Mouse (Mus musculus) adrenal gland, postnatal 10 days (tissue): ENCODE results near the gene Sec24c. TPM values are rescaled to one million over a fixed set of nuclear protein-coding genes. Genes with fewer than 3 reads are reported as not detected.
A peak's percentile ranks its signal among the peaks of the same experiment; 100 is the strongest.
"Not testable (repeated sequence)": the region's sequence is repeated elsewhere in the genome, so short reads cannot be mapped to it uniquely, and the experiment has no call there.

Experiments
- DNase-seq: peaks from one replicate; pipeline ENCODE4 v3.0.0; 2021; ENCODE audit warnings: mixed read lengths
- long read RNA-seq, 2 experiments: library from polyadenylated mRNA; stranded (forward); transcript quantifications; one replicate each; pipeline ENCODE4 v2.0.0; 2021
- total RNA-seq, 2 experiments: library from RNA; stranded (reverse); gene quantifications; 2 replicates each; pipeline ENCODE4 v1.2.3; 2021

Sec24c gene
- total RNA-seq = 100 to 1,000 TPM; 120 to 130 TPM
- long read RNA-seq, experiment 1, full-length matches to known transcripts = 1 of 55 reads
- long read RNA-seq, experiment 1, partial matches to known transcripts = 49 of 55 reads
- long read RNA-seq, experiment 1, other reads (novel, unspliced or antisense) = 5 of 55 reads
- long read RNA-seq, experiment 2, full-length matches to known transcripts = 7 of 19 reads
- long read RNA-seq, experiment 2, partial matches to known transcripts = 6 of 19 reads
- long read RNA-seq, experiment 2, other reads (novel, unspliced or antisense) = 6 of 19 reads

DNA sequence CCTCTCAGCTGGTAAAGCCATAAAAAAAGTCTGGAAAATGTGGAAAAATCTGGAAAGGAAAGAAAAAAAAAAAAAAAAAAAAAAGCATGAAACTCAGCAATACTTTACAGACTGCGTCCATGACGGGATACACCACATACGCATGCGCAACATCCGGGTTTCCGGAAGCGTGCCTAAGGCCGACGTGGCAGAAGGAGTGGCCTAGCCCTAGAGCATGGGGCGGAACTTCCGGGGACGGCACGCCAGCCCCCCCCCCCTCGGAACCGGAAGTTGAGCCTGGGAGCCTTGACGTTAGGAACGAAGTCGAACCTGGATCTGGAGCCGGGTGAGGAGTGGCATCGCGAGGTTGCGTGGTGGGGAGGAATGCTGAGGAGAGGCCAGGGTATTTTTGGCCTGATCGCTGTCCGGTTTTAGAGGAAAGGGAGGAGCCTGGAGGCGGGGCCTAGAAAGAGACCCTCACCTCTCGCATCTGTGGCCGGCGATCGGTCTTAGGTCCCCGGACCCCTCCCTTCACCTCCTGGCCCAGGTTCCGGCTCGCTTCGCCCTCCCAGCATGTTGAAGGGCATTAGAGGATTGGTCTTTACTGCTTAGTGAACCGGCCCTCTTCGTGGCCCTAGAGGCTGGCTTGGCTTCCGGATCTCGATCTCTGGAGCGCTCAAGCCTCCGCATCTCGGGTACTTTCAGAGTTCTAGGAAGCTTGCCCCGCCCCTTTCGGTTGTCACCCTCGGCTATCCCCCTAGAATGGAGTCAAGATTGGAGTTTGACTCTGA, at the start of gene Sec24c:
TSS of gene Sec24c (plus strand) at position 245 of the 770 bp plus-strand sequence.
- DNase-seq = peak; percentile 99

DNA sequence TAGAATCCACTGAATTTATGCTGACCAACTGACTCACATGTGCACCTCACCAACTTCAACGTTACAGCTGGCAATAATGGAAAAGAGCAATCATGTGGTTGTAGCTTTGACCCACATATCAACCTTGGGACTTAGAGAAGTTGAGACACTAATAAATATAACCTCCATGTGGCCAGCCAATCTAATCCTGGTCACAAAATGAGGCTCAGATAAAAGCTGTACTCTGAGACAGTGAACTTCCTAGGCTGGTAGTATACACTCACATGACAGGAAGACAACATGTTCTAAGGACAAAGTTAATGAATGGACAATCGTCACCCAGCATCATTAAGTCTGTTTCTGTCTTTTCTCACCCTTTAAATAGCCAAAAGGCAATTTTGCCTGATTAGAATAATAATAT, 47.7 kb upstream of the Sec24c start:
- DNase-seq = no peak

DNA sequence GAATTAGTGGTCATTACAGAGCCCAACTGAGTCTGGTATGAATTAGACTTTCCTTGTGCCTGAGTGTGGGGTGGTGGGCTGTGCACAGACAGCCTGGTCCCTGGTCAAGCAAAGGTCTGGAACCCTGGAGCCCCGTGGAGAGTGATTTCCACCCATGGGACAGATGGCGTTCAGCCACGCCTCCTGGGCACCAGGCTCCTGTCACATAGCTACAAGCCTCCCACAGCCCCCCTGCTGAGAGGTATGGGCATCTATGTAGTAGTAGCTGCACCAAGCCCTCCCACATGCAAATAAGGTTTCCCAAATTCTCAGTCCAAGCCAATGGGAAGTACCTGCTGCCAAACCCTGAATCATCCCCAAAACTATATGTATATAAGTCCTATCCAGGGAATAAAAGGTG, 47.1 kb upstream of the Sec24c start:
- no peak for DNase-seq

DNA sequence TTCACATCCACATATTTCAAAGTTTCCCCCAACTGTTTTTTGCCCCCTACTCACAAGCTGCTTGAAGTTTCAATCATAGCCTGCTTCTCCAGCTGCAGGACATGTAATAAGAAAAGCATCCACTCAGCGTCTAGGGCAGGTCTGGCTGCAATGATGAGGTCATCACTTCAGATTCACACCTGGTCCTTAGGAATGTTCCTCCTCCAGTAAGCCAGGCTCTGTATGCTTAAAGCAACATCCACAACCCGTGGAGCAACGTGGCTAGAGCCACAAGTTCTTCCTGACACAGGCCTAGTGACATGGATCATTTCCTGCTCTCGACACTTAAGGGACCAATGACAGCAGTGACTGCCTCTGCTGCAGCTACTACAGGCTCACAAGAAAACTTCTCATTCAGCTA, 42.9 kb upstream of the Sec24c start:
- no peak for DNase-seq

DNA sequence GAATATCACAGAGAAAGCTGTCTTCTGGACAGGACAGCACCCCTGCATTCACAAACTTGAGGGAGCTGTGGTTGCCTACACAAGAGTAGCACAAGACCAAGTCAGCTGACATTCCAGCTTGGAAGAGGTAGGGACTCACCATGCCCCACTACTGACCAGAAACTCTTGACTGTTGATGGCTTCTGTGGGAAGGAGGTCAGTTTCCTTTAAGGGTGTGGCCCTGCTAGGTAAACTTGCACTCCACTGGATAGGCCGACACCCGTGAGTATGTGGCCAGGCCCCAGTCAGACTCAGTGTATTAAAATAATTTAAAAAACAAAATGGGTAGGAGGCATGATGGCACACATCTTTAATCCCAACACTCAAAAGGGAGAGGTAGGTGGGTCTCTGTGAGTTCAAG, 38.6 kb upstream of the Sec24c start:
- no peak for DNase-seq

DNA sequence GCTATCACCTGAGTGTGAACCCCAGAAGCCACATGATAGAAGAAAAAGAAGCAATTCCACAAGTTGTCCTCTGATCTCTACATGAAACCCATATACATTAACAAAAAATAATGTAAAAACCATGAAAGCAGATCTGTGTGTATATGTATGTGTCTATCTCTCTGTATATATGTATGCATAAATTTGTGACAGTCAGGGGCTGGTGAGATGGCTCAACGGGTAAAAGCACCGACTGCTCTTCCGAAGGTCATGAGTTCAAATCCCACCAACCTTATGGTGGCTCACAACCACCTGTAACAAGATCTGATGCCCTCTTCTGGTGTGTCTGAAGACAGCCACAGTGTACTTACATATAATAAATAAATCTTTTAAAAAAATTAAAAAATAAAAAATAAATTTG, 37.1 kb upstream of the Sec24c start:
- not testable (repeated sequence) for DNase-seq

DNA sequence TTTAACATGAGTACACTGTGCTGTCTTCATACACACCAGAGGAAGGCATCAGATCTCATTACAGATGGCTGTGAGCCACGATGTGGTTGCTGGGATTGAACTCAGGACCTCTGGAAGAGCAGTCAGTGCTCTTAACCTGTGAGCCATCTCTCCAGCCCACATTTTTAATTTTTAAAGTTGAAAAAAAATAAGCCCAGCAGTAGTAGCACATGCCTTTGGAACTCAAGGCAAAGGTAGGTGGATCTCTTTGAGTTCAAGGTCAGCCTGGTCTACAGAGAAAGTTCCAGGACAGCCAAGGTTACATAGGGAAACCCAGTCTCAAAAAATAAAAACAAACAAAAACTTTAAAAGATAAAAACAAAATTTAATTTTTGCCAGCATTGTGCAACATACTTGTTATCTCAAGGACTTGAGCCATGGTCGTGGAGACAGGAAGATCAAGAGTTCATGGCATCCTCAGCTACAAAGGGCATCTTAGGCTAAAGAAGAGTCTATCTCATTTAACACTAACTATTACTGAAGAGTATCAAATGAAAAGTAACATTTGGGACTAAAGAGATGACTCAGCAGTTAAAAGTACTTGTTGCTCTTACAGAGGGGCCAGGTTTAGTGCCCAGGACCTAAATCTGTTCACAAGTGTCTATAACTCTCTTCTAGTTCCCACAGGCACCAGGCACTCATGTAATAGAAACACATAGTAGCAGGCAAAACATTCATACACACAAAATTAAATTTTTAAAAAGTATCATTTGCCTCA, 36.1 kb upstream of the Sec24c start:
- no peak for DNase-seq

DNA sequence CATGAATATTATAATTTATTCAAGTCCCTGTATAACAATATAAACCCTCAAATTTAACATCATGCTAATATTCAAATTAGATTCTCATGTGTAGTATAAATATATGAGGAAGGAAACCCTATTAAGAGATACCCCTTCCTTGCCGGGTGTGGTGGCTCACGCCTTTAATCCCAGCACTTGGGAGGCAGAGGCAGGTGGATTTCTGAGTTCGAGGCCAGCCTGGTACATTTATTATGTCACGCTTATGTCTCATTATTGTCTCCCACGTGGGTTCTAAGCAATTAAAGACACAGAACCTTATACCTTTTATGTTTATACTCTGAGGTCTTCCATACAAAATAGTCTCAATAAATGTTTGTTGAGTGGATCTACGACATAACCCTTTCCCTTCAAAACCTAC, 35.4 kb upstream of the Sec24c start:
- DNase-seq = no peak

DNA sequence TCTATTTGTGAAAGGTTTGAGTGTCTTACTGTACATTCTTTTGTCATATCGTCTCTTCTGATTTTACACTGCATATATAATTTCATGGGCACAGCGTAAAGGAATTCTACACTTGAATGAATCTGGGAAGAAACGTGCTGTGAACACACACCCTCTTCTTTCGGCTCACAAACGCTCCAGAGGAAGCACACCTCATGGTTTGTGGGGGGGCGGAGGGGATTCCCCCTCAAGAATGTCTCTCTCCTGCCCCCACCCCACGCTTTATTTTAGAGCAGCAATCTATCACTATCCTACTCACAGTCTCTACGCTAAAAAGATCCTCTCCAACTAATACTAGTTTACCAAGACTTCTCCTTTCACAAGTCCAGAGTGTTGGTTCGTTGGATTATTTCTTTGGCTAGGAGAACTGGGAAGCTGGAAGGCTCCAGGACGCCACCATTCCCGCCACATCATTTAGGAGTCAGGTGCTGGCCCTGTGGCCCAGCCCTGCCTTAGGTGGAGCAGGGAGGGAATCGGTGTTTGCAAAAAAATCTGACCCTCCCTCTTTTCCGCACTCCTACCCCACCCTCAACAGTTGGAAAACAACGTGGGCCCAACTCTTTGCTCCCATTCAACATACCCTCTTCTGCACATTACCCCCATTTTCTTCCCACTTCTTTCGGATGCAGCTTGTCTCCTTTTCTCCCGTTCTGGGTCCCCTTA, 34.0 kb upstream of the Sec24c start:
- DNase-seq = peak; percentile 17

DNA sequence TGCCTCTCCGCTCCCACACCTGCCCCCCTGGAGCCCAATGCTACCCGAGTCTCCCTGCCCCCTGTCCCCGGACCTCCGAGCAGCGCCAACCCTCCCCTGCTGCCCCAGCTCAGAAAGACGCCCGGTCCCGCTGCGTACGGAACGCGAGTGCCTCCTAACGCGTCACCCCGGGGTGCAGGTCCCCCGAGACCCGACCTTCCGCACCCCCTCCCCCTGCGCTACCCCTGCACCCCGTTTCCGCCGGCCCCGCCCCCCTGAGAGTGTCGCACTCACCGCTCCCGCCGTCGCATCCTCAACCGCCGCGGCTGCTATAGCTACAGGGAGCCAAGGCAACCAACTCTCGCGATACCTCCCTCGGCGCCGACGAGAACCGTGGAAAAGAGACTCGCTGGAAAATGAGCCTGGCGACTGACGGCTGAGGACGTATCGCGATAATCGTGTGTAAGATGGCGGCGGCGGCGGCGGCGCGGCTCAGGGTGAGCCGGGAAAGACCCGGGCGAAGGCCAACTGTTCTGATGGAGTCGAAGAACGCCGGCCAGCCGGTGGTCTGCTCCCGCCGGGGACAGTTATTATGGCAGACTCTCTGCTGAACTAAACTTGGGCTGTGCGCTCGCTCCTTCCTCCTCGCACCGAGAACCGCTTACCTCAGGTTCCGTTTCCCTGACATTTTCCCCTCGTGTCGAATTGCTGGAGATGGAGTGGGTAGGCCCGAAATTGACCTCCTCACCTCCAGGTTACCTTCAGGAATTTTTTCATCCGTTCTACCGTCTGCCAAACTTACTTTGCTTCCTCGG, 33.3 kb upstream of the Sec24c start, which contains the start of gene Usp54:
TSS of gene Usp54 (minus strand) at position 420 of the 794 bp plus-strand sequence.
- DNase-seq = peak; percentile 98

DNA sequence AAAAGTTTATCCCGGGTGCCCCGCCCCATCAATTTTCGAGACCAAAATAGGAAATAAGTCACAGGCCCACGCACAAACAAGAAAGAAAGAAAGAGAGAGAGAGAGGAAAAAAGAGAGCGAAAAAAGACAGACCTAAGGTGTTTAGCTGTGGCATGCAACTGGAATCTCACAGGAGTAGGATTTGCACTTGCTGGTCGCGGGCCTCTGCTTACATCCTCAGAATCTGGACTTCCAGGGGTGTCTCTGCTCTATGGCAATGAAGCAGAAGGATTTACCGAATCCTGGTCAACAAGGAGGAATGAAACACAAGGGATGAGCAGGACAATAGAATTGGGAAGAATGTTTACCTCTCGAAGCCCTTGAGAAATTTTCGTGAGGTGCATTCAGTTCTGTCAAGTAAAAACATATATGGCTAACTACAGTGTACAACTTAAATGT, 32.7 kb upstream of the Sec24c start:
- DNase-seq = no peak

DNA sequence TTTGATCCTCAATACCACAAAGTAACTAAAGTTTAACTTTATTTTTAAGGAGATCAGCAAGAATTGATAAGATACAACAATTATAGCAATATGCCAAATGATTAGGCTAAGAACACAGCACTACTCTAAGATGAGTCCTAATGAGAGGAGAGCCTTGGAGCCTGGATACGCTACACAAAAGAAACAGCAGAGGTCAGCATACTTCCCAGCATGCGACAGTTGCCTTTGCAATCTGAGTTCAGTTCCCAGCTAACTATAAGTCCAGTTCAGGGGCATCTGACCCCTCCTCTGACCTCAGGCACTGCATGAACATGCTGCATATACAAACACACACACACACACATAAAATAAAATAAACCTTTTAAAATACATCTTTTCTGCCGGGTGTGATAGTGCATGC, 28.6 kb upstream of the Sec24c start:
- no peak for DNase-seq

DNA sequence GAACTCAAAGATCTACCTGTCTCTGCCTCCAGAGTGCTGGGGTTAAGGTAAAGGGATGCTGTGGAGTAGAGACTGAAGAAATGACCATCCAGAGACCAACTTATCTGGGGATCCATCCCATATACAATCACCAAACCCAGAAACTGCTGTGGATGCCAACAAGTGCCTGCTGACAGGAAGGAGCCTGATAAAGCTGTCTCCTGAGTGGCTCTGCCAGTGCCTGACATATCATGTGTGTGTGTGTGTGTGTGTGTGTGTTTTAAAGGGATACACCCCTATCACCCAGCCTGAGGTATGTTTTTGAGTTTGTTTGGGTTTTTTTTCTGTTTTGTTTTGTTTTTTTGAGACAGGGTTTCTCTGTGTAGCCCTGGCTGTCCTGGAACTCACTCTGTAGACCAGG, 27.7 kb upstream of the Sec24c start:
- DNase-seq = no peak

DNA sequence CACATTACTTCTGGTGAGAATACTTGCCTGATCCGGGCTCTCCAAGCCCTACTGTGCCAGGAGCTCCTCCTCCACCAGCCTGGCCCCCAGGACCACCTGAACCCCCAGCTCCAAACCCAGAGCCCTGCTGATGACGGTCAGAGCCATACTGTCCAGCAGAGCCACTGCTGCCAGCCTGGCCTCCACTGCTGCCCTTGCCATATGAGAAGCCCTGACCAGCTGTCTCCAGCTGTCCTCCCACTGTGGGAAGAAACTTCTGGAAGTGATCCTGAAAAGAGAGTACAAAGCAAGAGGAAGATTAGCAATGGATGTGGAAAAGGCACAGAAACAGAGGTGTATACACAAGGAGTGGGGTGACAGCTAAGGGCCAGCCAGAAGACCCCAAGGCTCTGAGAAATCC, 23.1 kb upstream of the Sec24c start:
- DNase-seq = no peak

DNA sequence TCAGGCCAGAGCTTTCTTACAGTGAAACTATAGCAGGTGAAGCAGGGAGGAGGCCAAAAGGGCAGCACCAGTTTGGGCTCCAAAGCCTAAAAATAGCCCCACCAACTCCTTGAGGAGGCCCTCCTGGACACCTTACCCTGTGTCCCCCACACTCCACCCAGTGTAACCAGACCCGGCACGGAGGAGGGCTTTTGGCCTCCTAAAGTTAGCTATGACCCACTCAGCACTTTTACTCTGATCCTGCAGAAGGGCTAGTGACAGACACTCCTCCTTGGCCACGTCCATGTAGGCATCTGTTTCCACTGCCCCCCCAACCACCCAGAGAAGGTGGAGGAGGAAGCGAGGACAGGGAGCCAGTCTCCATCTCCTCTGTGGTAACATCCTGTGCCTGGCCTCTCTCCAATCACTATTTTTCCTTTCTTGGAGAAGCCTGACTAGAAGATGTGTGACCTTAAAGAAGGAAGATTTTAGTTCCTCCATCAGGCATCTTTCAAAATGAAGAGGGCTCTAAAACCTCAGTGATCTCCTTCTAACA, 22.3 kb upstream of the Sec24c start:
- DNase-seq = no peak

DNA sequence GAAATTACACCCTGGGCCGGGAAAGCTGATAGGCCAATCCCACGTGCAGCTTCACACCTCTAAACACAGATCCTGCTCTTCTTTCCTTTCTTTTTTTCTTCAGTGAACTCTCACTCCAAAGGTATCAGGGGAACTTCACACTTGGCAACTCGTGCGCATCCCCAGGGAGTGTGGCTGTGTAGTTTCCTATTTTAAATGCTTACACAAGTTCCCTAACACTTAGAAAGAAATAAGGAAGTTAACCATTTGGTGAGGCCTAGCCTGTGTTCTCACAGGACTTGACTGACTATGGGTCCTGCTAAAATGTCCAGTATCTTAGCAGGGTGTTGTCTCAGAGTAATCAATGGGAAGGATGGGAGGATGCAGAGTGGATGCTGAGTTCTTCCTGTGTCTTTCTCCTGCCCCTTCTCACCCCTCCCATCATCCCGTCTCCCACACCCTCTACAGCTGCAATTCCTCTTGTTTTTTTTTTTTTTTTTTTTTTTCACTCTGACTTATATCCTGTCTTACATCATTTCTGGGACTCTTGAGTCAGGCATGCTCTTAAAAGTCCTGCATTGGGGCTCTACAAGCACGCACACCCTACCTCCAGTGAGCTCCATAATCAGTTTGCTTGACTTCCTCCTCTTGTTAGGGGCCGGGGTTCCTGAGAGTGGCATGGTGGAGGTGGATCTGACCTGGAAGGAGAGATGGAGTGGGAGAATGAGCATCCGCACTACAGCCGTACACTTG, 19.3 kb upstream of the Sec24c start:
- peak; percentile 64 for DNase-seq

DNA sequence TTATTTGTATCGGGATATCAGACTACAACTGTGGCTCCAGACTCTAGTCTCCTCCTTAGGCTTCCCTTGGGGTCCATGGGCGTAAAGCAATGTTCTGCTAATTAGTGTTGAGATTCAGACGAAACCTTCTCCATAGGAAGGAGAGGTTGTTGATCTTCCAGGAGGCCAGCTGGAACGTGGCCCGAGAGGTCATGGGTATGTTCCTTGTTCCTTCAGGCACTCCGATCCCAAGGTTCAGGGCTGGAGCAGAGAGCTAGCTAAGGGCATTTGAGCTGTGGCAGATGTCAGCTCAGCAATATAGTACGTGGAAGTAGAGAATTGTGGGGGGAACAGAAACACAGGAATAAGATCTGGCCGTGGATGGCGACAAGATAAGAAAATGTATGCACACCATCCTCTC, 18.4 kb upstream of the Sec24c start:
- peak; percentile 35 for DNase-seq

DNA sequence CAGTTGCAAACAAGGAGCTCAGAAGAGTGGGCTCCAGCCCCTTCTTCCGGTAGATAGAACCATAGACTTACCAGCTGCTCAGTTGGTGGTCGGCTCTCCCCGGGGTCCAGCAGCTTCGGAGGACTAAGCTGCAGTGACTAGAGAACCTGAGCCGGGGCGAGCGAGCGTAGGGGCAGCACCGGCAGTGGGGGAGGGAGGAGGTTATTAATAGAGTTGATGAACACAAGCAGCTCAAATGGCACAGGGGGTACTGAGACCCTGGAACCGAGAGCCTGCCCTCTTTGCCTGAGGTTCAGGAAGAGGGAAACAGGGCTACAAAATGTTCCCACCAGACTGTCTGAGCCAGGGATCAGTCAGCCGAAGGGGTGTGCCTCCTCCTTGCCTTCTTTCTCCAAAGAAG, 17.7 kb upstream of the Sec24c start, which contains the start of gene Myoz1:
TSS of gene Myoz1 (minus strand) at position 180 of the 400 bp plus-strand sequence.
- DNase-seq = no peak

DNA sequence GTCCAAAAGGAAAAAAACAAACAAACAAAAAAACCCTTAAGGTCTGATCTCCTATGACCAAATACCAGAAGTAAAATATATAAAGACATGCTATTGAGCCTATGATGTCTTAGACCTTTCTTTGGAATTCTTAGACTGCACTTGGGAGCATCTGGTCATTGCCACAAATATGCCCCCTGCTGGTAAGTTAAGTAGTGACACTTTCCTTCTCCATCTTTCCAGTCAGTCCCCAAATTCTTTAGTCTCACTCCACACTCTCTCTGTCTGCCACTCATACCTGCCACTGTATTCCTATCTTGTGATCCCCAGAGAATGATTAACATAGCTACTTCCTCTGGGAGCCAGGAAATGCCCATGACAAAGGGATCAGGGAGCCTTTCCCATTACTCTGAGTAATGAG, 15.8 kb upstream of the Sec24c start:
- DNase-seq = peak; percentile 61

DNA sequence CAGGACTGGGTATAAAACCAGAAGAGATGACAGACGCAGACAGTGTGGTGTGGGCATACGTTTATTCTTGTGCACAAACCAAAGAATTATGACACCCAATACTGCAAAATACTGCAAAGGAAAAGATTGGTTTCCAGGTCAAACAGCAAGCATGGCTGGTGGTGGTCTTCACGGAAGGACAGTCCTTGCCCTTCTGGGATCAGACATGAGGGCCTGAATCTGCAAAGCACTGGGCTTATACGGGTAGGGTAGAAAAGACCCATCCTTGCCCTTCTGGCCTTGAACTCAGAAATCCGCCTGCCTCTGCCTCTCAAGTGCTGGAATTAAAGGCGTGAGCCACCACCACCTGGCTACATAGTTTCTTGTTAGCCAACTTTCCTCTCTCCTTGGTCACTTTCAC, 15.2 kb upstream of the Sec24c start:
- DNase-seq = no peak
